Mouse (Mus musculus) kidney, embryonic 15.5 days (tissue): ENCODE data around the gene Pik3r3. TPM values are rescaled to one million over a fixed set of nuclear protein-coding genes. Genes with fewer than 3 reads are reported as not detected.
A peak's percentile ranks its signal among the peaks of the same experiment; 100 is the strongest.
"Not testable (repeated sequence)": the region's sequence is repeated elsewhere in the genome, so short reads cannot be mapped to it uniquely, and the experiment has no call there.

Source experiments
- ATAC-seq: fragments of 200-750 bp; cut with Nextera tagmentation; replicated peaks from 2 replicates; pipeline ENCODE4 v1.8.0; 2017; ENCODE audit warnings: moderate TSS enrichment; ENCODE audit not compliant: low FRiP score
- H3K27ac ChIP-seq: fragments of 300-500 bp; sonication (generic); 2 replicates; pipeline ENCODE4 v1.5.1; 2015; ENCODE audit warnings: mild to moderate bottlenecking, inconsistent platforms
- H3K27me3 ChIP-seq: fragments of 300-500 bp; sonication (generic); 2 replicates; pipeline ENCODE4 v1.6.1; 2015; ENCODE audit warnings: inconsistent platforms
- H3K36me3 ChIP-seq: fragments of 300-500 bp; sonication (generic); 2 replicates; pipeline ENCODE4 v1.6.1; 2015; ENCODE audit warnings: inconsistent platforms
- H3K4me1 ChIP-seq: fragments of 300-500 bp; sonication (generic); 2 replicates; pipeline ENCODE4 v1.6.1; 2015; ENCODE audit warnings: inconsistent platforms
- H3K4me2 ChIP-seq: fragments of 300-500 bp; sonication (generic); 2 replicates; pipeline ENCODE4 v1.6.1; 2015; ENCODE audit warnings: moderate library complexity, mild to moderate bottlenecking, inconsistent platforms
- H3K4me3 ChIP-seq: fragments of 300-500 bp; sonication (generic); replicated peaks from 2 replicates; pipeline ENCODE4 v1.5.1; 2015; ENCODE audit warnings: mild to moderate bottlenecking, inconsistent platforms
- H3K9ac ChIP-seq: fragments of 300-500 bp; sonication (generic); 2 replicates; pipeline ENCODE4 v1.6.1; 2015; ENCODE audit warnings: mild to moderate bottlenecking, inconsistent platforms
- H3K9me3 ChIP-seq: fragments of 300-500 bp; sonication (generic); replicated peaks from 2 replicates; pipeline ENCODE4 v1.6.1; 2016; ENCODE audit warnings: inconsistent platforms
- WGBS: fragments of 180-500 bp; shearing (Covaris S2); methylation state at CpG from one replicate; pipeline ENCODE4 v1.1.7; 2015; ENCODE audit warnings: mixed read lengths; 5-methylcytosine and 5-hydroxymethylcytosine counted together
- polyA plus RNA-seq: library from polyadenylated mRNA; unstranded; fragments of >200 nt; fragmentation: Nextera tagmentation; extraction: Ambion mirVana; gene quantifications from 2 replicates; pipeline ENCODE4 v1.2.1, GENCODE M21; 2015

Gene Pik3r3
- polyA plus RNA-seq, 1 experiment from 2014 or later: 21.6 TPM

- 22% methylated on average over 4 of the region's 4 CpGs for WGBS
- H3K27ac ChIP-seq: no peak overlapping the region
- H3K4me3 ChIP-seq: no peak overlapping the region
- no peaks in the 10 kb centered on the region for H3K36me3 ChIP-seq
- 0 out of 2 replicates have a peak, but pooled peaks cover 4% of the 10 kb centered on the region for H3K4me1 ChIP-seq
- no peak overlapping the region for H3K9ac ChIP-seq
- H3K4me2 ChIP-seq: no peak overlapping the region
- H3K27me3 ChIP-seq: no peaks in the 10 kb centered on the region
- H3K9me3 ChIP-seq: no peaks in the 10 kb centered on the region
- ATAC-seq: no peak
These were observed 29.1 kb upstream of the Pik3r3 start for GRCm38 (mm10) chr4:116192286-116192835.

GRCm38 (mm10) chr4:116193583-116194383, 27.6 kb upstream of the Pik3r3 start:
- 0 out of 2 replicates have a peak, but pooled peaks have one; percentile 43 for ATAC-seq
- H3K9ac ChIP-seq: no peak overlapping the region
- no peaks in the 10 kb centered on the region for H3K36me3 ChIP-seq
- 62% methylated on average over 9 of the region's 9 CpGs for WGBS
- no peak overlapping the region for H3K4me2 ChIP-seq
- no peak overlapping the region for H3K4me3 ChIP-seq
- H3K4me1 ChIP-seq: 0 out of 2 replicates have a peak, but pooled peaks cover 4% of the 10 kb centered on the region
- no peaks in the 10 kb centered on the region for H3K9me3 ChIP-seq
- no peak overlapping the region for H3K27ac ChIP-seq
- no peaks in the 10 kb centered on the region for H3K27me3 ChIP-seq

- H3K27ac ChIP-seq: no peak overlapping the region
- H3K4me3 ChIP-seq: no peak overlapping the region
- no peaks in the 10 kb centered on the region for H3K27me3 ChIP-seq
- no peaks in the 10 kb centered on the region for H3K9me3 ChIP-seq
- H3K9ac ChIP-seq: no peak overlapping the region
- H3K36me3 ChIP-seq: no peaks in the 10 kb centered on the region
- no peak overlapping the region for H3K4me2 ChIP-seq
- no peaks in the 10 kb centered on the region for H3K4me1 ChIP-seq
- WGBS: 68% methylated on average over 2 of the region's 2 CpGs
- no peak for ATAC-seq
These were observed 23.0 kb upstream of the Pik3r3 start for GRCm38 (mm10) chr4:116198422-116198821.

GRCm38 (mm10) chr4:116204422-116204821, 17.0 kb upstream of the Pik3r3 start:
- no peak overlapping the region for H3K27ac ChIP-seq
- H3K4me3 ChIP-seq: no peak overlapping the region
- H3K4me1 ChIP-seq: no peaks in the 10 kb centered on the region
- no peak for ATAC-seq
- no peaks in the 10 kb centered on the region for H3K36me3 ChIP-seq
- no peak overlapping the region for H3K4me2 ChIP-seq
- H3K27me3 ChIP-seq: no peaks in the 10 kb centered on the region
- 59% methylated on average over 3 of the region's 3 CpGs for WGBS
- no peaks in the 10 kb centered on the region for H3K9me3 ChIP-seq
- no peak overlapping the region for H3K9ac ChIP-seq

GRCm38 (mm10) chr4:116206531-116206930, 14.9 kb upstream of the Pik3r3 start:
- H3K4me2 ChIP-seq: no peak overlapping the region
- WGBS: 63% methylated on average over 4 of the region's 4 CpGs
- no peaks in the 10 kb centered on the region for H3K27me3 ChIP-seq
- ATAC-seq: no peak
- H3K4me3 ChIP-seq: no peak overlapping the region
- no peak overlapping the region for H3K27ac ChIP-seq
- H3K9ac ChIP-seq: no peak overlapping the region
- H3K9me3 ChIP-seq: no peaks in the 10 kb centered on the region
- H3K4me1 ChIP-seq: no peaks in the 10 kb centered on the region
- no peaks in the 10 kb centered on the region for H3K36me3 ChIP-seq

- no peaks in the 10 kb centered on the region for H3K4me1 ChIP-seq
- no peaks in the 10 kb centered on the region for H3K36me3 ChIP-seq
- no peak overlapping the region for H3K4me3 ChIP-seq
- H3K27ac ChIP-seq: no peak overlapping the region
- H3K9me3 ChIP-seq: no peaks in the 10 kb centered on the region
- no peak overlapping the region for H3K9ac ChIP-seq
- no peaks in the 10 kb centered on the region for H3K27me3 ChIP-seq
- no peak overlapping the region for H3K4me2 ChIP-seq
- ATAC-seq: no peak
- WGBS: 88% methylated on average over 1 of the region's 1 CpGs
These were observed 12.5 kb upstream of the Pik3r3 start for GRCm38 (mm10) chr4:116208891-116209290.

- 87% methylated on average over 2 of the region's 2 CpGs for WGBS
- no peak overlapping the region for H3K9ac ChIP-seq
- H3K27ac ChIP-seq: no peak overlapping the region
- H3K36me3 ChIP-seq: no peaks in the 10 kb centered on the region
- H3K9me3 ChIP-seq: no peaks in the 10 kb centered on the region
- H3K4me2 ChIP-seq: no peak overlapping the region
- no peak overlapping the region for H3K4me3 ChIP-seq
- no peaks in the 10 kb centered on the region for H3K27me3 ChIP-seq
- peaks cover 11% of the 10 kb centered on the region for H3K4me1 ChIP-seq
- no peak for ATAC-seq
These were observed 5.4 kb upstream of the Pik3r3 start for GRCm38 (mm10) chr4:116215895-116216605.

- Histone ChIP-seq H3K4me1 (peaks cover 11% of the 10 kb centered on the region), H3K4me2 (no peak overlapping the region), H3K9me3 (no peaks in the 10 kb centered on the region), H3K27ac (no peak overlapping the region), H3K36me3 (no peaks in the 10 kb centered on the region), H3K9ac (no peak overlapping the region), H3K4me3 (no peak overlapping the region), H3K27me3 (no peaks in the 10 kb centered on the region)
- 51% methylated on average over 2 of the region's 2 CpGs for WGBS
- no peak for ATAC-seq
These were observed 4.4 kb upstream of the Pik3r3 start for GRCm38 (mm10) chr4:116217046-116217445.

- not testable (repeated sequence) for ATAC-seq, H3K36me3 ChIP-seq
- WGBS: 88% methylated on average over 1 of the region's 1 CpGs
These were observed 3.8 kb upstream of the Pik3r3 start for GRCm38 (mm10) chr4:116217661-116218060.

GRCm38 (mm10) chr4:116219056-116219455, 2.4 kb upstream of the Pik3r3 start:
- H3K36me3 ChIP-seq: no peaks in the 10 kb centered on the region
- H3K27ac ChIP-seq: 0 out of 2 replicates have a peak overlapping the region, but pooled peaks have one; percentile 37
- H3K27me3 ChIP-seq: no peaks in the 10 kb centered on the region
- H3K9me3 ChIP-seq: no peaks in the 10 kb centered on the region
- ATAC-seq: no peak
- H3K4me1 ChIP-seq: peaks cover 14% of the 10 kb centered on the region
- no peak overlapping the region for H3K9ac ChIP-seq
- H3K4me2 ChIP-seq: no peak overlapping the region
- 84% methylated on average over 1 of the region's 1 CpGs for WGBS
- H3K4me3 ChIP-seq: no peak overlapping the region

More at GRCm38 (mm10) chr4:116217661-116218060, 3.8 kb upstream of the Pik3r3 start:
- H3K4me1 ChIP-seq: peaks cover 11% of the 10 kb centered on the region
- H3K4me2 ChIP-seq, H3K9ac ChIP-seq, H3K27me3 ChIP-seq, H3K9me3 ChIP-seq, H3K27ac ChIP-seq, H3K4me3 ChIP-seq: not testable (repeated sequence)

- ATAC-seq: no peak
- 5% methylated on average over 6 of the region's 6 CpGs for WGBS
- peak overlapping the region; percentile 65 for H3K4me2 ChIP-seq
- H3K9ac ChIP-seq: peak overlapping the region; percentile 85
- peaks cover 14% of the 10 kb centered on the region for H3K4me1 ChIP-seq
- peak overlapping the region; percentile 99 for H3K27ac ChIP-seq
- H3K9me3 ChIP-seq: no peaks in the 10 kb centered on the region
- H3K4me3 ChIP-seq: peak overlapping the region; percentile 81
- H3K27me3 ChIP-seq: no peaks in the 10 kb centered on the region
- H3K36me3 ChIP-seq: no peaks in the 10 kb centered on the region
These were observed 1.3 kb upstream of the Pik3r3 start for GRCm38 (mm10) chr4:116220071-116220650.

GRCm38 (mm10) chr4:116220780-116221139, 658 bp upstream of the Pik3r3 start:
- Histone ChIP-seq H3K4me2 (peak overlapping the region; percentile 65), H3K4me3 (peak overlapping the region; percentile 81), H3K9me3 (no peaks in the 10 kb centered on the region), H3K4me1 (peaks cover 14% of the 10 kb centered on the region), H3K36me3 (no peaks in the 10 kb centered on the region), H3K27me3 (no peaks in the 10 kb centered on the region), H3K9ac (peak overlapping the region; percentile 85), H3K27ac (peak overlapping the region; percentile 99)
- 1% methylated on average over 20 of the region's 26 CpGs for WGBS
- ATAC-seq: peak; percentile 67
